Mouse (Mus musculus) 3134 (cell line): ENCODE data around the gene Alk.

ENCODE experiments used
- DNase-seq: peaks from one replicate; pipeline ENCODE4 v3.0.0-alpha.2; 2011; ENCODE audit warnings: low spot score; ENCODE audit not compliant: insufficient read length; ENCODE audit errors: extremely low read depth

Gene Alk

GRCm38 (mm10) chr17:72157830-72158629, 446.4 kb downstream of the Alk start:
- DNase-seq = peak; percentile 30

GRCm38 (mm10) chr17:72153038-72153437, 451.4 kb downstream of the Alk start:
- no peak for DNase-seq

- DNase-seq = no peak
Observed at GRCm38 (mm10) chr17:72144946-72145598, 459.4 kb downstream of the Alk start.

- no peak for DNase-seq
Observed at GRCm38 (mm10) chr17:72144461-72144860, 460.0 kb downstream of the Alk start.

GRCm38 (mm10) chr17:72132140-72132911, 472.1 kb downstream of the Alk start:
- no peak for DNase-seq

GRCm38 (mm10) chr17:72121660-72122059, 482.8 kb downstream of the Alk start:
- no peak for DNase-seq

- no peak for DNase-seq
Observed at GRCm38 (mm10) chr17:72120278-72120677, 484.1 kb downstream of the Alk start.

GRCm38 (mm10) chr17:72118376-72118775, 486.1 kb downstream of the Alk start:
- peak; percentile 44 for DNase-seq

- no peak for DNase-seq
Observed at GRCm38 (mm10) chr17:72115271-72115944, 489.0 kb downstream of the Alk start.

- no peak for DNase-seq
Observed at GRCm38 (mm10) chr17:72112004-72112403, 492.4 kb downstream of the Alk start.

GRCm38 (mm10) chr17:72111528-72111927, 492.9 kb downstream of the Alk start:
- DNase-seq = no peak

- no peak for DNase-seq
Observed at GRCm38 (mm10) chr17:72087261-72087703, 517.1 kb downstream of the Alk start.

- DNase-seq = no peak
Observed at GRCm38 (mm10) chr17:72081396-72081795, 523.0 kb downstream of the Alk start.

GRCm38 (mm10) chr17:72076306-72076921, 528.0 kb downstream of the Alk start:
- no peak for DNase-seq

GRCm38 (mm10) chr17:72071871-72072270, 532.6 kb downstream of the Alk start:
- DNase-seq = no peak

GRCm38 (mm10) chr17:72068176-72068575, 536.3 kb downstream of the Alk start:
- DNase-seq = peak; percentile 12

GRCm38 (mm10) chr17:72062978-72063377, 541.4 kb downstream of the Alk start:
- no peak for DNase-seq

- no peak for DNase-seq
Observed at GRCm38 (mm10) chr17:72059312-72059711, 545.1 kb downstream of the Alk start.

- no peak for DNase-seq
Observed at GRCm38 (mm10) chr17:72045671-72046070, 558.8 kb downstream of the Alk start.

GRCm38 (mm10) chr17:72043667-72044390, 560.6 kb downstream of the Alk start:
- DNase-seq = no peak
